Mouse (Mus musculus): ENCODE results near the gene Tnnc2.

Gene Tnnc2

DNA sequence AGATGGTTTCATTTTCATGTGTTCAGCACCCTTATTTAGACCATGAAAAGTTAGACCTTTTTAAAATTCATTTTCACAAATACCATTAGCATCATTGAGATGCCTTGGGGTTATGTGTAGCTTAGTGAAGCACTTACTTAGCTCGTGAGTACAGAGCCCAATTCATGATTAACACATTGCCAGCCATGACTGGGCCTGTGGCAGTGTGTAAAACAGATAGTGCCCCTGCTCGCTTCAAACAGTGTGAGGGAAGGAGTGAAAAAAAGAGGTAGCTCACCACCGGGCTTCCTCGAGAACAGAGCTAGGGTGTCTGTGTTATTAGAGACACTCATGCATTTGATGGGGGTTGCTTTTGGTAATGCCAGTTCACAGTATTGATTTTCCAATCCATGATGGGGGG is 31.6 kb downstream of the Tnnc2 start:
- ATAC-seq (ENCODE audit: insufficient number of reproducible peaks, low FRiP score, low TSS enrichment) = no peak

DNA sequence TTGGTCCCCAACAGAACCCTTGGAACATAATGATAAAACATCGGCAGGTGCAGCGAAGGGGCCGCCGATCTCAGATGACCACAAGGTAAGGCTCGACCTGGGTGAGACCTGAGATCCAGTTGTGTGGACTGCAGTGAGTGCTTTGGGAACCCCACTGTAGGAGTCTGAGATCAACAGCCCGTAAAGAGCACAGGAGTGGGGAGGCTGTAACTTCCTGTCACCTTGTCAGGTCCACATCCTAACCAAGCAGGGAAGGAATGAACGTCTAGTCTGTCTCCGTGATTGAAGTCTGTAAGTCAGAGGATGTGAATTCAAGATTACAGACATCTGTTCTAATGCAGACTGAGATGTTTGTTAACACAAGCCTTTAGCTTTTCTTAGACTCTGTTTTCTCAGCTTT is 33.1 kb downstream of the Tnnc2 start:
- ATAC-seq (ENCODE audit: insufficient number of reproducible peaks, low FRiP score, low TSS enrichment) = no peak

DNA sequence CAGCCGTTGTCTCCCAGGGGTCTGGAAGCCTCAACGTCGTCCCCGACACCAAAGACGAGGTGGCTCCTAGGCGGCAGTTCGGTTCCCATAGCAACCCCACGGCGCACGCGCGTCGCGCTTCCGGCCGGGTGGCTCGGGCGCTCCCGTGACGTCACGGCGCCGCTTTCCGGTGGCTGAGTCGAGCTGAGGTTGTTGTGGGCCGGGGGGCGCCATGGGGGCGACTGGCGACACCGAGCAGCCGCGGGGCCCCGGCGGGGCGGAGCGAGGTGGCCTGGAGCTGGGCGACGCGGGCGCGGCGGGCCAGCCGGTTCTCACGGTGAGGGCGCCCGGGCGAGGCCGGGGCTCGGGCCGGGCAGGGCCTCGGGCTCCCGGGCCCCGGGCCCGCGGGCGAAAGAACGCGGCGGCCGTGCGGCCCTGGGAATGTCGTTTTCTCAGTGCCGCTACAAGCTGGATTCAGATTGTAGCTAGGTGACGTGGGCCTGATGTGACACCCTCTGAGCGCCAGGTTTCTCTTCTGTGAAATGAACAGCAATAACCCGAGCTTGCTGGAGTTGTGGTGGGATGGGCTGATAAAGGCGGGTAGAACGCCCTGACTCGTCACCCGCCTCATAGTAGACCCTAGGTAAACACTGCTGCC is 33.8 kb downstream of the Tnnc2 start, which contains the start of the genes Wfdc3 and Dnttip1:
TSS of gene Wfdc3 (minus strand) at position 89 of the 637 bp plus-strand sequence.
TSS of gene Dnttip1 (plus strand) at position 141 of the 637 bp plus-strand sequence.
- ATAC-seq (ENCODE audit: insufficient number of reproducible peaks, low FRiP score, low TSS enrichment) = peak; percentile 80

DNA sequence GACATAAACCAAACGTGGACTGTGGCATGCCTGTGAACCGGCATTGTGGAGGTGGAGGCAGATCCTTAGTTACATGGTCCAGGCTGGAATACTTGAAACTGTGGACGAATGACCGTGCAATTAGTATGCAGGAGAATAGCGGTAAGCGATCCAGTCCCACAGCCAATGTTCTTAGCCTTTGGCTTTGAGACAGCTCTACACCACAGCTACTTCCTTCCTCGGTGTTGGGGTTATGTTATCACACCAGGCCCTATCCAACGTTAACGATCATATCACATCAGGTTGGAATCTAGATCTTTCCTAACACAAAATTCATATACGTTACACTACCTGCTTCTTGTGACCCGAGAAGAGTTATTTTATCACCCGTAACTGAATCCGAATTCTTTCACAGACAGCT is 34.8 kb downstream of the Tnnc2 start:
- no peak for ATAC-seq (ENCODE audit: insufficient number of reproducible peaks, low FRiP score, low TSS enrichment)

DNA sequence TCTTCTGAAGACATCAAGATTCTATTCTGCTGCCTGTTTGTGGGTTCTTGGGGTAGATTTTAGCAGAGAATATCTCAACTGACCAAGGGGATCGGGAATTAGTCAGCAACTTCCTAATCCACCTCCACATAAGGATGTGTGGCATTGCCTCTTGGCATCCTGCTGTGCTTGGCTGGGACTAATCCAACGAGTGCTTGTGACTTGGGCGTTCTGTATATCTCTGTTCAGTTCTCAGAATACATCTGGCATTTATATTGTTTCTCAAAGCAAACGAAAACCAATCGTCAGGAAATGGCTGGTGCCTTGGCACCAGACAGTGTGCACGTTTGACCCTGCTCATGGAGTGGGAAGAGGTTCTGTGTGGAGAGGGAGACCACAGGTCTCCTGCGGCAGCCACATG is 39.9 kb downstream of the Tnnc2 start:
- no peak for ATAC-seq (ENCODE audit: insufficient number of reproducible peaks, low FRiP score, low TSS enrichment)

DNA sequence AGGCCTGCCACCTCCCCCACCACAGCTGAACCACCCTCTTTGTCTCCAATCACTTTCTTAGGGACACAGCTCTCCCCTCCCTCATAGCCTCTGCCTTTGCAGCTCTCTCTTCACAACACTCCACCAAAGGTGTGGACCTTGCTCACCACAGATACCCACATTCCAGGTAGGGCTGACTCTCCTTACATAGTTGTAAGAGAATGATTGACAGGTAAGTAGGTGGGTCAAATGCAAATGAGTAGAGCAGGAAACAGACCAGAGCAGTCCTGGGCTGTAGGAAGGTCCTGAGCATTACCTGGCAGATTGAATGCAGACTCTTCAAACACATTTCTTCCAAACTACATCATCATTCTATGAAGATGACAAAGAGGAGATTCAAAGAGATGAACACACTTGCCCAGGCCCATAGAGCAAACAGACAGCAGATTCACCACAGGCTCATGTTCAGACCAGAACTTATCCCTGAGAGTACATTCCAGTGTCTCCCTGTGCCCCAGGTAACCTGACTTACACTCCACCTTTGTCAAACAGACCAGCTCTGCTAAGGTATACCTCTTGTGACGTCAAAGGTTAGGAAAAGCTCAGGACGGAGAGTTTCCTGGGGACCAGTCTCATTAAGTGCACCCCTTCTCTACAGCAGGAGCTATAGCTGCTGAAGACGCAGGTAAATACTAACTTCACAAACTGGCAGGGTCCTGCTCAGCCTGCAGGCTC is 42.2 kb downstream of the Tnnc2 start:
- no peak for ATAC-seq (ENCODE audit: insufficient number of reproducible peaks, low FRiP score, low TSS enrichment)

DNA sequence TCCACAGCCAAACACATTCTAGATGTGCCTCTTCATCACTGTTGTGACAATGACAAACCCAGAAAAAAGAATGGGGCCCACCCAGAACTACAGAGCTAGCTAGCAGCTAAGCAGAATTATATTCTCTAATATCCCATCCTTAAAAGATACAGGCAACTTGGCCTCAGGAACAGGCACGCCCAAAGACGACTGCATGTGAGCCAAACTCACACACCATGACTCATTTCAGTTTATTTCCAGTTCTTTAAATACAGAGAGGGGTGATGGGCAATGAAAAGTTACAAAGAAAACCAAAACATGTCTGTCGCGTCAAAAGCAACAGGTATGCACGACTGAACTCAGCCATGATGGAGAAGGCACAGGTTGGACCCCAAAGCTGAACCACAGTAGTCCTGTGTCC is 44.3 kb downstream of the Tnnc2 start:
- no peak for ATAC-seq (ENCODE audit: insufficient number of reproducible peaks, low FRiP score, low TSS enrichment)

DNA sequence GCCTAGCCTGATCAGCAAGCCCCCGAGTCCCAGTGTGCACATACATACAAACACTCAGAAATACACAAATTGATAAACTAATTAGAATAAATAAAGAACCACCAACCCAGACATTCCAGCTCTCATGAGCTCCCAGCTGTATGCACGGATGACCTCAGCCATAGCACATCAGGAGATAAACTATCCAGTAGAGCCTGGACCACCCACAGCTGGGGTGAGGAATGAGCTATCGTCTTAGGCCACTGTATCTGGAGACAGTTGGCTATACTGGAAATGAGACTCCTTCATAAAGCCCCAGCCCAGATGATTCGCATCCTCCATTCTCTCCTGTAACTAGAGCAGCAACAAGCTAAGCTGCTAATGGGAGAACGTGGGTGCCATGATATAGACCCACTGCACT is 44.9 kb downstream of the Tnnc2 start:
- ATAC-seq (ENCODE audit: insufficient number of reproducible peaks, low FRiP score, low TSS enrichment) = no peak

DNA sequence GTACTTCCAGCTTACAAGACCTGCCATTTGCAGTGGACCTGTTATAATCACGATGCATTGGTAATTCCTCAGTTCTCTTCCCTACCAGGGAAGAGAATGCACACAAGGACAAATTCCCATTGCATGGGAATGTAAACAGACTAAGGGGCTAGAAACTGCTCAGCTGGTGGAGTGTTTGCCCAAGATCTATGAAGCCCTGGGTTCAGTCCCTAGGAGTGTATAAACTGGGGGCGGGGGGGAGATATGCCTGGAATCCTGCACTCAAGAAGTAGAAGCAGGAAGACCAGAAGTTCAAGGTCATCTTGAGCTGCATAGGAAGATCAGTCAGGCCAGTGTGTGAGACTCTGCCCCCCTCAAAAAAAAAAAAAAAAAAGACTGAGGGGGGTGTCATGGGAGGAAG is 46.5 kb downstream of the Tnnc2 start:
- no peak for ATAC-seq (ENCODE audit: insufficient number of reproducible peaks, low FRiP score, low TSS enrichment)

DNA sequence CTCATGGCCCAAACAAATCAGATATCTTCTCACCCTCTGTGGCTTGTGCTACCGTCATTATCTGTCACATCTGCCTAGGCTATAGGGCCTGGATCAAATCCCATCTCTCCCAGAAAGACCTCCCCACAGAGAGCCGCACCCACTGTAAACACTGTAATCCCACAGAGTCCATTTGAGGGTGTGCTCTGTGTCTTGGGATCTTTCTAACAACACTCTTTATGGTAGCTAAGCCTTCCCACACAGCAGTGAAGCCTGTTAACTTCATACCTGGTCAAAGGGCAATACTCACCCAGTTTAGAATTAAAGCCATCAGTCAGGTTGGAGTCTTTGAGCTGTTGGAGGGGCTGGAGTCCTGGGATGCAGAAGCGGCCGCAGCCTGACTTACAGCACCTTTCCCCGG is 48.0 kb downstream of the Tnnc2 start:
- ATAC-seq (ENCODE audit: insufficient number of reproducible peaks, low FRiP score, low TSS enrichment) = no peak
